Mouse (Mus musculus): Measurements from ENCODE around the gene Brip1. TPM values are rescaled to one million over a fixed set of nuclear protein-coding genes. Genes with fewer than 3 reads are reported as not detected.

Gene Brip1
- polyA plus RNA-seq, 1 experiment from 2014 or later = 1.4 TPM

DNA sequence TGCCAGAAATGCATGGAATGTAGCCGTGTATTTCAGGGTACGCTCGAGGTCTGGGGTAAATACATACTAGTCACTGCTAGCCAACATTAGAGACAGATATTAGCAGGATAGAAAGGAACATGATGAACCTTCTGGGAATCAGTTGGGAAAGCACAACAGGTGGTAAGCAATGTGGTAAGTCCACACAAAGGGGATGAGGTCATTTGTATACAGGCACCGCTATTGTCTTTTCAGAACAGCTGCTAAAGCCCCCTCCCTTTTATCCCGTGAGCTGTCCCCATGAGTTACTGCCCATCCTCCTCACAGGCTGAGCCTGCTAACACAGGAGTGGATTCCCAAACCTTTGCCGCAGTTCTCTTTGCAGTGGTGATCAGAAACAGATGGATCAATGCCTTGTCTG, 149.6 kb downstream of the Brip1 start:
- Histone ChIP-seq H3K36me3 (no peaks in the 10 kb centered on the region), H3K9me3 (no peaks in the 10 kb centered on the region), H3K4me1 (replicated peaks) (0 out of 2 replicates have a peak, but pooled peaks cover 10% of the 10 kb centered on the region), H3K4me3 (no peak overlapping the region), H3K9ac (no peak overlapping the region), H3K27ac (replicated peaks) (no peak overlapping the region), H3K27me3 (no peaks in the 10 kb centered on the region), H3K4me2 (no peak overlapping the region)
- peak; percentile 36; the same call in 1 of the 2 replicates for ATAC-seq (ENCODE audit: low read depth)
- WGBS = 8% methylated on average over 6 of the region's 6 CpGs

DNA sequence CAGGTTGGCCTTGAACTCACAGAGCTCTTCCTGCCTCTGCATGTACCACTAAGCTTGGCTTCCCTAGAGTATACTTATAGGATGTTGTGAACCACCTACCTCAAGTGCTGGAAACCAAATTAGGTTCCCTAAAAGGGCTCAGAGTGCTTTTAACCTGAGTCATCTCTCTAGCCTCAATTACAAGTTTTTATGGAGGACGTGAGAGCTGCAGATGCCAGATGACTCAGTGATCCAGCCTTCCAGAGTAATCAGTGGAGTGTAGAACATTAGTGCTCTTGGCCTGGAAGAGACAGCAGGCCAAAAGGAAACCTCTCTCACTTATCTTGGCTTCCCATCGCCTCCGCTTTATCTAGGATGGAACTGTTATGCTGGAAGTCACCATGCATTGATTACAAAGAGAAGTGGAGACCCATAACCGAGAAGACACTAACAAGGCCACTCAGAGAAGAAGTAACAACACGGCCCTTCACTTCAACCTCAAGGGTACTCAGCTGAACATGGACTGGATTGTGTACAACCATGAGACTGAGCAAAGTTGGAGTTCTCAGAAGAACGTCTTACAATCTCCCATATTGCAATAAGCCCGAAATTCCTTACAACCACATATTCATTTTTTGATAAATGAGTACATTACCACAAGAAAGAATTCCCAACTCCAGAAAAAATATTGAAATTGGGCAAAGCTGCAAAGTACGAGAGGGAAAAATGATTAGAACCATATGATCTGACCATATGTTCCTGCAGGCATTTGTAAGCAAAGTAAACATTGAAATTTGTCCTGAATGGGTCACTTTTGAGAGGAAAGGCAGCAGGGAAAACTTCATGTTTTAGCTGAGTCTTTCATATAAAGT, 150.3 kb downstream of the Brip1 start:
- no peaks in the 10 kb centered on the region for H3K27me3 ChIP-seq
- 0 out of 2 replicates have a peak, but pooled peaks cover 10% of the 10 kb centered on the region for H3K4me1 ChIP-seq (replicated peaks)
- H3K27ac ChIP-seq (replicated peaks) = no peak overlapping the region
- no peak overlapping the region for H3K4me3 ChIP-seq
- H3K9me3 ChIP-seq = no peaks in the 10 kb centered on the region
- ATAC-seq (ENCODE audit: low read depth) = no peak
- no peaks in the 10 kb centered on the region for H3K36me3 ChIP-seq
- no peak overlapping the region for H3K9ac ChIP-seq
- 73% methylated on average over 8 of the region's 8 CpGs for WGBS
- H3K4me2 ChIP-seq = no peak overlapping the region

DNA sequence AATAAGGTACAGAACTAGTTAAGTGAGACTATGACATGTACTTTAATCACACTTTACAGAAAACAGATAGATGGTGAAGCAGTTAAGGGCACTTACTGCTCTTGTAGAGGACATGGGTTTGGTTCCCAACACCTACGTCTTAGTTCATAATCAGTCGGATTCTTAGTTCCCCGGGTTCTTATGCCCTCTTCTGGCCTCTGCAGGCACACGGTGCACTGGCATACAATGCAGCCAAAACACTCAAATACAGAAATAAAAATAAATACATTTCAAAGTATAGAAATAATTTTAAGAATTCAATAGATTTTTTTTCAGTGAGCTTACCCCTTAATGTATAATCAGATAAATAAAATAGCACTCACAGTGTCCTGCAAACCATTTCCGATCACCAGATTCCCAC, 161.0 kb downstream of the Brip1 start:
- 77% methylated on average over 5 of the region's 5 CpGs for WGBS
- H3K27me3 ChIP-seq = no peaks in the 10 kb centered on the region
- no peak for ATAC-seq (ENCODE audit: low read depth)
- no peaks in the 10 kb centered on the region for H3K9me3 ChIP-seq
- H3K27ac ChIP-seq (replicated peaks) = no peak overlapping the region
- no peak overlapping the region for H3K4me3 ChIP-seq
- no peaks in the 10 kb centered on the region for H3K36me3 ChIP-seq
- no peak overlapping the region for H3K4me2 ChIP-seq
- H3K9ac ChIP-seq = no peak overlapping the region
- peaks cover 16% of the 10 kb centered on the region for H3K4me1 ChIP-seq (replicated peaks)

DNA sequence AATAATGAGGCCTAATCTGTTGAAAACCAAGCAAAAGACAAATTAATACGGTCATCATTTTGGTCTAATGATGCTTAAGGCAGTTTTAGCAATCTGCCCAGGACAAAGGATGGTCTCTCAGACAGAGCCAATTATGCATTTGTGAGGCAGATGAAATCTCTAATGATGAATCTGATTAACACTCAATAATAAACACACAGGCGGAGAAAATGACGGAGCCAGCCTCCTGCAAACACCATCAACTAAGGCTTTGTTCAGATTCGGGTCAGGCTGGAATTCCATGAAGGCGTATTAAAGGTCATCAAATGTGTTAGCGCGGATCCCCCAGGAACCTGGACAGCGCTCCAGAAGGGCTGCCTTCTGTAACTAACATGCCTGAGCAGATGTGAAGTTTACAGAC, 161.6 kb downstream of the Brip1 start:
- WGBS = 41% methylated on average over 8 of the region's 8 CpGs
- Histone ChIP-seq H3K4me3 (no peak overlapping the region), H3K9me3 (no peaks in the 10 kb centered on the region), H3K4me1 (replicated peaks) (peaks cover 16% of the 10 kb centered on the region), H3K27ac (replicated peaks) (0 out of 2 replicates have a peak overlapping the region, but pooled peaks have one; percentile 25), H3K36me3 (no peaks in the 10 kb centered on the region), H3K27me3 (no peaks in the 10 kb centered on the region), H3K9ac (no peak overlapping the region), H3K4me2 (peak overlapping the region; percentile 17; the same call in 1 of the 2 replicates)
- ATAC-seq (ENCODE audit: low read depth) = no peak

DNA sequence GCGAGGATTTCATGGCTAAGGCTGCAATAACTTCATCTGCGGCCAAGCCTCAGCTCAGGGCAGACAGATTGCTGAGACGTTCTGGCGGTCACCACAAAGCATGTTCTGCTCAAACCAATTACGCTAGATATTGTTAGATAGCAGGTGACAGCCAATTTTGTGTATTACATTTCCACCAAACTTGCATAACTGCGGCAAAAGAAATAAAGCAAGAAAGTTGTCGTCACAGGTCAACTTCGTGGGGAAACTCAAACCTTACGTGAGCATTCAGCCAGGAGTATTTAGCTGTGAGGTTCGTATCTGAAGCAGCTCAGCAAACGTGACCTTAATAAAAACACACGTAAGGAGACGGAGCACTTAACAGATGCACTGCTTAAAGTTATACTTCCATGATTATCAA, 162.3 kb downstream of the Brip1 start:
- WGBS = 76% methylated on average over 13 of the region's 13 CpGs
- no peaks in the 10 kb centered on the region for H3K36me3 ChIP-seq
- no peak overlapping the region for H3K4me3 ChIP-seq
- H3K27me3 ChIP-seq = no peaks in the 10 kb centered on the region
- H3K9ac ChIP-seq = no peak overlapping the region
- no peaks in the 10 kb centered on the region for H3K9me3 ChIP-seq
- no peak for ATAC-seq (ENCODE audit: low read depth)
- H3K4me1 ChIP-seq (replicated peaks) = peaks cover 16% of the 10 kb centered on the region
- H3K4me2 ChIP-seq = no peak overlapping the region
- no peak overlapping the region for H3K27ac ChIP-seq (replicated peaks)

DNA sequence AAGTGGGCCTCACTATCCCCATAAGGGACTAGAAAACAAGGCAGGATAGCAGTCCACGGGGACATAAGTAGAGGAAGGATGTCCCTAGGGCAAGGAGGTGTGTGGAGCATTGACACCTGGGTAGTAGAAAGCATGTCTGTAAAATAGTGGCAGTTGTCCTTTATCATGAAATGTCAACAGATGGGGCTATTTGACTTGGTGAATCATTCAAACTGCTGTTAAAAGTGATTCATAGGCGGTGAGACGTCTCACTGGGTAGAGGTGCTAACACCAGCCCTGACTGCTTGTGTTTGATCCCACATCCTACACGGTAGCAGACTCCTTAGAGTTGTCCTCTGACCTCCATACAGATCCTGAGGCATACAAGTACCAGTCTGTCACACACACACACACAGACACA, 168.1 kb downstream of the Brip1 start:
- no peak overlapping the region for H3K9ac ChIP-seq
- H3K4me3 ChIP-seq = no peak overlapping the region
- ATAC-seq (ENCODE audit: low read depth) = no peak
- no peak overlapping the region for H3K4me2 ChIP-seq
- H3K27ac ChIP-seq (replicated peaks) = no peak overlapping the region
- no peaks in the 10 kb centered on the region for H3K36me3 ChIP-seq
- H3K9me3 ChIP-seq = no peaks in the 10 kb centered on the region
- no peaks in the 10 kb centered on the region for H3K27me3 ChIP-seq
- H3K4me1 ChIP-seq (replicated peaks) = 0 out of 2 replicates have a peak, but pooled peaks cover 6% of the 10 kb centered on the region
- WGBS = 75% methylated on average over 4 of the region's 4 CpGs

DNA sequence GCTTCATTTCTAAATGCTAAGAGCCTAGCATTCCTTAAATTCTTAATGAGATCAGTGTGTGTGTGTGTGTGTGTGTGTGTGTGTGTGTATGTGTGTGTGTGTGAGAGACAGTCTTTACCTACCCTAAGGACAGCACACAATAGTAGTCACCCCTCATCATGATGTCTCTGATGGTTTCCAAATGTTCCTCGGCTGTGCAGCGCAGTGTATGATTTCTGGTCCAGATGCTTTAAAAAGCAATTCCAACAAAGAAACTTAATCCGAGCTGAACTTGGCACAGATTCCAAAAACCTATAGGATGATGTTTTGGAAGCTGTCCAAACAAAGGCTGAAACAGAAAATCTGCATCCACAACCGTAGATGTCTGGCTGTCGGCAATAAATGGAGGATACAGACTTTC, 173.0 kb downstream of the Brip1 start:
- no peak for ATAC-seq (ENCODE audit: low read depth)
- Histone ChIP-seq H3K36me3 (no peaks in the 10 kb centered on the region), H3K9ac (no peak overlapping the region), H3K27ac (replicated peaks) (no peak overlapping the region), H3K4me2 (no peak overlapping the region), H3K4me1 (replicated peaks) (peaks cover 21% of the 10 kb centered on the region), H3K27me3 (no peaks in the 10 kb centered on the region), H3K9me3 (no peaks in the 10 kb centered on the region), H3K4me3 (no peak overlapping the region)
- 51% methylated on average over 5 of the region's 5 CpGs for WGBS

DNA sequence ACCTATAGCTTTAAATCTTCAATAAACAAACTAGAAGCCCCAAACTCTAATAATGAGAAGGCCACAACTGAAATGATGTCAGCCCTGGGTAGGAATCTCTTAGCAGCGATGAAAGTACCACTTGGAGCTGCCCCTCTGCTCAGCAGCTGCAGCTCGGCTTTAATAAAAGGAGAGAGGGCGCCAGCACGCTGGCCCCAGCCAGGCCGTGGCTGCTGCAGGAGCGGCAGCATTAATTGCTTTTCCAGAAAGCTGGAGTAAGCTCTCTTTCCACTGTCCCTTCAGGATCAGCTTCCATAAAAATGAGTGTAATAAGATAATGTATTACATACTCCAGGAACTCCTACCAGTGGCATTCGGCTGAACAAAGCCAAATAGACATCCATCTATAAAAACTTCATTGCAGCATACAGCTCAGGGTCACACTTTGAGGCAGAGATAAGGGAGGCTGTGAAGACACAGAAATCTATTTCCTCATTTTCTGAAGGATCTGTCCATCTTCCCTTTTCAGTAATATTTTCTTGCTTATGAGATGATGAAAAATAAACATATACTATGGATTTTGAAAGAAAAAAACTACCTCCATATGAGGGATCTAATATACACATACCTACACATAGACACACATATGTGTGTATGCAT, 174.3 kb downstream of the Brip1 start:
- Histone ChIP-seq H3K9ac (no peak overlapping the region), H3K36me3 (no peaks in the 10 kb centered on the region), H3K27ac (replicated peaks) (0 out of 2 replicates have a peak overlapping the region, but pooled peaks have one; percentile 43), H3K4me1 (replicated peaks) (peaks cover 27% of the 10 kb centered on the region), H3K4me3 (no peak overlapping the region), H3K9me3 (no peaks in the 10 kb centered on the region), H3K27me3 (no peaks in the 10 kb centered on the region), H3K4me2 (no peak overlapping the region)
- ATAC-seq (ENCODE audit: low read depth) = no peak
- 7% methylated on average over 7 of the region's 7 CpGs for WGBS

DNA sequence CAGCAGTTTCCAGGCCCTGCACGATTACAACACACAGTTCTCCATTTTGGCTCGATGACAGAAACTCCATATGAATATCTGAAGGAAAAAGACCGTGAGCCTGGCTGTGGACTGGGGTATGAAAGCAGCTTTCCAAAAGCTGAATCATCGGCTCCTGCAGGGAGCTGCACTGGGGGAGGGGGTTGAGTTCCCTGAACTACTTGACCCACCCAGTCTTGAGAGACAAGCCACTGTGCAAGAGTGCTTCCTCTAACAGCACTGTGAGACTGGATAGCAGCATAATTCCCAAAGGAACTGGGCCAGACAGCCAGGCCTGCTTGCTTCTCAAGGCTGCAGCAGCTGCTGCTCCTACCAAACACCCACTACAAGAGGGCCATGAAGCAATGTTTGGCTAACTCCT, 178.6 kb downstream of the Brip1 start:
- H3K27ac ChIP-seq (replicated peaks) = no peak overlapping the region
- no peak overlapping the region for H3K9ac ChIP-seq
- no peak overlapping the region for H3K4me2 ChIP-seq
- H3K9me3 ChIP-seq = no peaks in the 10 kb centered on the region
- no peak overlapping the region for H3K4me3 ChIP-seq
- H3K4me1 ChIP-seq (replicated peaks) = peaks cover 19% of the 10 kb centered on the region
- no peaks in the 10 kb centered on the region for H3K27me3 ChIP-seq
- no peak for ATAC-seq (ENCODE audit: low read depth)
- WGBS = 67% methylated on average over 4 of the region's 4 CpGs
- no peaks in the 10 kb centered on the region for H3K36me3 ChIP-seq

DNA sequence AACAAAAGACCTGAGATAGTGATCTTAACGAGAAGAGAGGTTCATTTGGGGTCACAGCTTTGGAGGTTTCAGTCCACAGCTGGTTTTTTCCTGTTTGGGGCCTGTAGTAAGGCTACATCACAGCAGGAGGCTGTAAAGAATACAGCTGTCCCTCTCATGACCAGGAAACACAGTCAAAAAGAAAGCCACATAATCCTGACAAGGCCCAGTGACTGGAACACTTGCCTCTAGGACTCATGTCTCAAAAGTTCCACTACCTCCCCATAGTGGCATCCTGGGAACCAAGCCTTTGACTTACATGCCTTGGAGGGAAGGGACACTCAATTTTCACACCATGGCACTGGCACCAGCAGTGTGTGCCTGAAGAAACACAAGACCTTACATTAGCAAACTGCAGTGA, 181.0 kb downstream of the Brip1 start:
- Histone ChIP-seq H3K27me3 (no peaks in the 10 kb centered on the region), H3K9ac (no peak overlapping the region), H3K4me2 (no peak overlapping the region), H3K4me1 (replicated peaks) (peaks cover 17% of the 10 kb centered on the region), H3K27ac (replicated peaks) (no peak overlapping the region), H3K9me3 (no peaks in the 10 kb centered on the region), H3K36me3 (no peaks in the 10 kb centered on the region), H3K4me3 (no peak overlapping the region)
- no peak for ATAC-seq (ENCODE audit: low read depth)
- WGBS = 58% methylated on average over 1 of the region's 1 CpGs

DNA sequence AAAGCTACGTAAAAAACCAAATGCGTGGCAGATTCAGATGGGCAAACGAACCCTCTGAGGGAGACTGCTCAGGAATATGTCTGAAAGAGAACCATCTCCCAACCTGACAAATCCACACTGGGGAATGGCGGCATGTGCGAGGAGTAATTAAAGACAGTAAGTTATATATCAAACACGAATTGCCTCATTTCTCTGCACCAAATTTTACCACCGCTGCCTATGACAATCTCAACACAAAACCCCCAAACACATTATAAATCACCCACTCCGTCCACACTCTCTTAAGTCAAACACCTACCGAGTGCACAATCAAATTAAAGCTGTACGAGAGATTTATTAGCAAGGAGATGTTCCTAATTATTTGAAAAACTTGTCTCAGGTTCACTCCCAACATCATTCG, 184.8 kb downstream of the Brip1 start:
- WGBS = 49% methylated on average over 11 of the region's 11 CpGs
- Histone ChIP-seq H3K9ac (no peak overlapping the region), H3K4me1 (replicated peaks) (peaks cover 11% of the 10 kb centered on the region), H3K27me3 (no peaks in the 10 kb centered on the region), H3K36me3 (no peaks in the 10 kb centered on the region), H3K27ac (replicated peaks) (peak overlapping the region; percentile 33; the same call in 1 of the 2 replicates), H3K9me3 (no peaks in the 10 kb centered on the region), H3K4me3 (no peak overlapping the region), H3K4me2 (no peak overlapping the region)
- no peak for ATAC-seq (ENCODE audit: low read depth)

DNA sequence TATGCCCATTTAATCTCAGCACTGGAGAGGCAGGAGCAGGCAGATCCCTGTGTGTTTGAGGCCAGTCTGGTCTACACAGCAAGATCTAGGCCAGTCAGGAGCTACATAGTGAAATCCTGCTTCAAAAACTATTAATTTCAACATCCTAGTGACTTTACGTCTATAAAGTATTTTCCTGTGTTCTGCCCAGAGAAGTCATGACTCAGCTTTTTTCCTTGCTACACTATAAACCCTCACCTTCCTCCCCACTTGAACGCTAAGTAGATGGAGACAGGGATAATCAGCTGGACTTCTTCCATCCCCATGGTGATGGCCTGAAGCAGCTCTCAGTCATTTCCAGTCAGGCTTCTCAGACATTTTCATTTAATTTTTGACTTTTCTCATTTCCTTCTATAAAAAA, 187.9 kb downstream of the Brip1 start:
- Histone ChIP-seq H3K36me3 (no peaks in the 10 kb centered on the region), H3K4me3 (no peak overlapping the region), H3K27me3 (no peaks in the 10 kb centered on the region), H3K27ac (replicated peaks) (no peak overlapping the region), H3K9ac (no peak overlapping the region), H3K9me3 (no peaks in the 10 kb centered on the region), H3K4me2 (no peak overlapping the region), H3K4me1 (replicated peaks) (peaks cover 11% of the 10 kb centered on the region)
- WGBS = 78% methylated on average over 2 of the region's 2 CpGs
- ATAC-seq (ENCODE audit: low read depth) = no peak
